Mouse (Mus musculus): ENCODE data around the gene Slc17a9. TPM values are rescaled to one million over a fixed set of nuclear protein-coding genes. Genes with fewer than 3 reads are reported as not detected.

Gene Slc17a9
- 0.24 TPM in 1 of 2 replicates, not detected in the other for polyA plus RNA-seq (2014; fragmentation: Nextera tagmentation; extraction: Ambion mirVana)

DNA sequence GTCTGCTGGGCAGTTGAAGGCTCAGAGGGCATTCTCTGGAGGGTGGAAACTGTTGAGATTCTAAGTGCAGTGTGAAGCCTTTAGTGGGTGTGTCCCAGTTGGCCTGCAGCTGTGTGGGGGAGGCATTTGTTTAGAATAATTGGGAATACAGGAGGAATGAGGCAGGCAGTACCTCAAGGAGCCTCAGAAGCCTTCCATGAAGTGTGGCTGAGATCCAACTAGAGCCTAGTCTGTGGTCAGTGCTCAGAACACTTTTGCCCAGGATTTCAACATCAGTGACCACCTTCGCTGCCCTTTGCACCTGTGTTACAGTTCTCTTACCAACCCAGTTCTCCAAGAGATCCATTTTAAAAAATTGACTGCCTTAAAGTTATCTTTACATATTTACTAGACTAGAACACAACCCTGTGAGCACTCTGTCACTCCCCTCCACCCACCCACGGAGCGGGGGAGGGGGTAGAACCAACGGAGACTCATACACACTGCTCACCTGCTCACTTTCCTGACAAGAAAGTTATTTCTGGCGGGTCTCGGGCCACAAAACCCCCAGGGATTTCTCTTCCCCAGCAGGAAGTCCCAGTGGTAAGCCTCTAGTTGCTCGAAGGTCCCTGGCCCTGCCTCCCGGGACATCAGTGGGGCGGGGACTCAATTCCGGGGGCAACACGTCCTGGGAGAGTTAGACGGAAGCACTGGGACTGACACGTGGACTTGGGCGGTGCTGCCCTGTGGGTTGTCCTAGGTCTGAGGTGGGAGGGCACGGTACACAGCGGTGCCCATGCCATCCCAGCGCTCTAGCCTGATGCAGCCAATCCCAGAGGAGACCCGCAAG, at the start of gene Slc17a9:
TSS of gene Slc17a9 (plus strand) at position 679 of the 829 bp plus-strand sequence.
- Histone ChIP-seq H3K9ac (replicated peaks; ENCODE audit: low read length) (no peak within 1 kb of the TSS), H3K36me3 (replicated peaks; ENCODE audit: control insufficient read depth, insufficient read depth, low read depth, low read length) (no peaks in the 10 kb centered on the region; the same call in 1 of the 2 replicates), H3K27ac (replicated peaks; ENCODE audit: low read depth, low read length) (no peak within 1 kb of the TSS), H3K4me3 (ENCODE audit: low read depth, low read length) (no peak within 1 kb of the TSS), H3K4me2 (ENCODE audit: low read depth, low read length) (no peak within 1 kb of the TSS), H3K27me3 (ENCODE audit: control insufficient read depth, insufficient read depth, low read length) (no peaks in the 10 kb centered on the region), H3K4me1 (ENCODE audit: control insufficient read depth, insufficient read depth, low read length) (peaks cover 4% of the 10 kb centered on the region; the same call in 1 of the 2 replicates), H3K9me3 (replicated peaks; ENCODE audit: control insufficient read depth, low read length) (no peaks in the 10 kb centered on the region)
- no peak for DNase-seq (ENCODE audit: low spot score)
- 6% methylated on average over 18 of the region's 18 CpGs for WGBS
- ATAC-seq (replicated peaks; ENCODE audit: insufficient number of reproducible peaks, low FRiP score, low TSS enrichment, low read depth): 0 out of 2 replicates have a peak, but pooled peaks have one; percentile 24

DNA sequence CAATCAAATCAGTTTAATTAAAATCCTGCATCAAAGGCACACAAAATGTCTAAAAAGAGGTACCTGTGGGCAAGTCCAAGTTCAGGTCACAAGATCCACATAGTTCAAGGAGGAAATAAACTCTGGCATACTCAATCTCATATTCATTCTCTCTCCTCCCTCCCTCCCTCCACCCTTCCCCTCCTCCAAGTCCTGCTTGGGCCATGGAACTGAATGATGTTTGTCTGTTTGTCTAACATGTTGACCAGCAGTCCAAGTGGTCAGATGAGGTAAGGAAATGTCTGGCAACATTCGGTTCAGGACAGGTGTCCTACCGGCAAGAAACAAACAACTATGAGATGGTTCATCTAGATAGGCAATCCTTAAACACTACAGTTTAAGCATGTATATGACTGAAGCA, 48.4 kb upstream of the Slc17a9 start:
- no peak overlapping the region for H3K27ac ChIP-seq (replicated peaks; ENCODE audit: low read depth, low read length)
- ATAC-seq (replicated peaks; ENCODE audit: insufficient number of reproducible peaks, low FRiP score, low TSS enrichment, low read depth) (no peak), DNase-seq (ENCODE audit: low spot score) (no peak)
- WGBS: 89% methylated on average over 2 of the region's 2 CpGs
- H3K9me3 ChIP-seq (replicated peaks; ENCODE audit: control insufficient read depth, low read length): no peaks in the 10 kb centered on the region
- H3K4me1 ChIP-seq (ENCODE audit: control insufficient read depth, insufficient read depth, low read length): no peaks in the 10 kb centered on the region
- H3K4me2 ChIP-seq (ENCODE audit: low read depth, low read length): no peak overlapping the region
- H3K36me3 ChIP-seq (replicated peaks; ENCODE audit: control insufficient read depth, insufficient read depth, low read depth, low read length): no peaks in the 10 kb centered on the region; the same call in 1 of the 2 replicates
- H3K4me3 ChIP-seq (ENCODE audit: low read depth, low read length): no peak overlapping the region
- no peak overlapping the region for H3K9ac ChIP-seq (replicated peaks; ENCODE audit: low read length)
- H3K27me3 ChIP-seq (ENCODE audit: control insufficient read depth, insufficient read depth, low read length): no peaks in the 10 kb centered on the region

DNA sequence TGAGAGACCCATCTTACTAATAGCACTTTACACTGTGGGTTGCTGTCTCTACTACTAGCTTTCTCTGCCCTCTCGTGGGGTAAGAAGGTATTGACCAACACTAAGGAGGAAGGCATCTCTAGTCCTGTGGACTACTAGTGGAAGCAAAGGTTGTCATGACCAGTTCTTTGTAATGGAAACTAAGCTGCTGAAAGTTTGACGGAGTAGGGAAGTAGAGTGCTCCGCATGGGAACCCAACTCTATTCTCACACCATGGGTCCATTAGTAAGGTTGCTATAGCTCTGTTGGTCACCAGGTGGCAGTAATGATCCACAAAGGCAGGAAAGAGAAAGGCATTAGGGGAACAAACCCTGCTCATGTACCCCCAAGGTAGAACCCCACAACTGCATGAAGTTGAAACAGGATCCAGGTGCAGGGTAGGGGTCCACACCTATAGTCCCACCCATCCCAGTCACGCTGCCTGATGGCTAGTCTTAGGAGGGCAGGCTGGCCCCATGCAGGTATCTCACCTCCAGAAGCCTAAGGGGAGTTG, 46.4 kb upstream of the Slc17a9 start:
- H3K4me2 ChIP-seq (ENCODE audit: low read depth, low read length): no peak overlapping the region
- DNase-seq (ENCODE audit: low spot score) (peak; percentile 63), ATAC-seq (replicated peaks; ENCODE audit: insufficient number of reproducible peaks, low FRiP score, low TSS enrichment, low read depth) (peak; percentile 71)
- H3K27ac ChIP-seq (replicated peaks; ENCODE audit: low read depth, low read length): no peak overlapping the region
- H3K9ac ChIP-seq (replicated peaks; ENCODE audit: low read length): no peak overlapping the region
- no peak overlapping the region for H3K4me3 ChIP-seq (ENCODE audit: low read depth, low read length)
- H3K4me1 ChIP-seq (ENCODE audit: control insufficient read depth, insufficient read depth, low read length): no peaks in the 10 kb centered on the region
- peaks cover 3% of the 10 kb centered on the region for H3K36me3 ChIP-seq (replicated peaks; ENCODE audit: control insufficient read depth, insufficient read depth, low read depth, low read length)
- H3K27me3 ChIP-seq (ENCODE audit: control insufficient read depth, insufficient read depth, low read length): no peaks in the 10 kb centered on the region
- H3K9me3 ChIP-seq (replicated peaks; ENCODE audit: control insufficient read depth, low read length): no peaks in the 10 kb centered on the region
- 28% methylated on average over 4 of the region's 4 CpGs for WGBS

DNA sequence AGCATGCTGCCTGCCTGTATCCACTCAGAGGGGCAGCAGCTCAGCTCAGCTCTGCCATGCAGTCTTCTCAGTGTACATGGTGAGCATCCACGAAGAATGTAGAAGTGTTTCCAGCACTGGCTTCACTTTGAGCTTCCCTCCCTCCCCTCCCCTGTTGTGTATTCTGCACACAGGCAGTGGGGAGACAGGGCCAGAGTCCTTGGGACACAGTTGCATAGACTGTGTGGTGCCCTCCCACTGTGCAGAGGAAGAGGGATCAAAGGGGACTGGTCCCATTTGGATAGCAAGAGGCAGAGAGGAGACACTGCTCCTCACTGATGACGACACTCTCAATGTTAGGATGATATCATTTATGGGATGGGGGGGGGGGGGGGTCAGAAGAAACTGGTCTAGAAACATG, 43.8 kb upstream of the Slc17a9 start:
- no peaks in the 10 kb centered on the region for H3K9me3 ChIP-seq (replicated peaks; ENCODE audit: control insufficient read depth, low read length)
- DNase-seq (ENCODE audit: low spot score): no peak
- no peak overlapping the region for H3K9ac ChIP-seq (replicated peaks; ENCODE audit: low read length)
- no peaks in the 10 kb centered on the region for H3K4me1 ChIP-seq (ENCODE audit: control insufficient read depth, insufficient read depth, low read length)
- H3K27me3 ChIP-seq (ENCODE audit: control insufficient read depth, insufficient read depth, low read length): no peaks in the 10 kb centered on the region
- peaks cover 6% of the 10 kb centered on the region for H3K36me3 ChIP-seq (replicated peaks; ENCODE audit: control insufficient read depth, insufficient read depth, low read depth, low read length)
- no peak for ATAC-seq (replicated peaks; ENCODE audit: insufficient number of reproducible peaks, low FRiP score, low TSS enrichment, low read depth)
- H3K4me3 ChIP-seq (ENCODE audit: low read depth, low read length): no peak overlapping the region
- H3K27ac ChIP-seq (replicated peaks; ENCODE audit: low read depth, low read length): no peak overlapping the region
- WGBS: 60% methylated on average over 2 of the region's 2 CpGs
- H3K4me2 ChIP-seq (ENCODE audit: low read depth, low read length): no peak overlapping the region

DNA sequence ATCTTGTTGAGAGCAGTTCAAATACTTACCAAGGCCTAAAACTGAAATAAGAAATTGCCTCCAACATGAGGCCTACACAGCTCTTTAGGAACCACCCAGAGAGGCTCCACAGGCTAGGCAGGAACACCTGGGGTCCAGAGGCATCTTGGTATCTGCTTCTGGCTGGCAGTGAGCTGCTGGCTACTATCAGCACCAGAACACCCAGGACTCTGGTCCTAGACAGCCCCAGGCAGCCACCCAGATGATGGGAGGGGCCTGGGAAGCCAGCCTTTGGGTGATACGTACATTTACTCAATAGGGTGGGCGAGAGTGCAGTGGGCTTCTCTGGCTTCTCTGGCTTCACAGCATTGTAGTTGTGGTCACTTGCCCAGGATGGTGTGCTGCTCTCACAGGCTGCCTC, 41.5 kb upstream of the Slc17a9 start:
- H3K9me3 ChIP-seq (replicated peaks; ENCODE audit: control insufficient read depth, low read length): no peaks in the 10 kb centered on the region
- H3K4me3 ChIP-seq (ENCODE audit: low read depth, low read length): no peak overlapping the region
- no peak for DNase-seq (ENCODE audit: low spot score)
- H3K27me3 ChIP-seq (ENCODE audit: control insufficient read depth, insufficient read depth, low read length): no peaks in the 10 kb centered on the region
- H3K36me3 ChIP-seq (replicated peaks; ENCODE audit: control insufficient read depth, insufficient read depth, low read depth, low read length): peaks cover 11% of the 10 kb centered on the region
- no peak overlapping the region for H3K4me2 ChIP-seq (ENCODE audit: low read depth, low read length)
- no peak for ATAC-seq (replicated peaks; ENCODE audit: insufficient number of reproducible peaks, low FRiP score, low TSS enrichment, low read depth)
- no peaks in the 10 kb centered on the region for H3K4me1 ChIP-seq (ENCODE audit: control insufficient read depth, insufficient read depth, low read length)
- 81% methylated on average over 2 of the region's 2 CpGs for WGBS
- no peak overlapping the region for H3K27ac ChIP-seq (replicated peaks; ENCODE audit: low read depth, low read length)
- H3K9ac ChIP-seq (replicated peaks; ENCODE audit: low read length): no peak overlapping the region

DNA sequence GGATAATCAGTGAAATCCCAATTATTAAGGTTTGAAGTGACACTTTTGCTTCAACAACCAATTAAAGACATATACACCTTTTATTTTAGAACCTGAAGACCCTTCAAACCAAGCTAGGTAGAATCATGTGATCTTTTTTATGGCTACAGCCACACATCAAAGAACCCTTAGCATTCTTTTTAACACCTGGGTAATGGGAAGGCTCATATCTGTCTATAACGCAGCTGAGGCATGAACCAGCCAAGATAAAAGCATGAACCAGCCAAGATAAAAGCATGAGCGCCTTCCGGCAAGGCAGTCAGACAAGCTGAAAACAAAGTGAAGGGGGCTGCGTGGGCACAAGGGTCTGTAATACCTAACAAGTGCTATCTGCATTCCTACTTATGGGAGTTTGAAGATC, 41.0 kb upstream of the Slc17a9 start:
- DNase-seq (ENCODE audit: low spot score) (no peak), ATAC-seq (replicated peaks; ENCODE audit: insufficient number of reproducible peaks, low FRiP score, low TSS enrichment, low read depth) (no peak)
- Histone ChIP-seq H3K4me1 (ENCODE audit: control insufficient read depth, insufficient read depth, low read length) (no peaks in the 10 kb centered on the region), H3K27ac (replicated peaks; ENCODE audit: low read depth, low read length) (no peak overlapping the region), H3K36me3 (replicated peaks; ENCODE audit: control insufficient read depth, insufficient read depth, low read depth, low read length) (peaks cover 11% of the 10 kb centered on the region), H3K9ac (replicated peaks; ENCODE audit: low read length) (no peak overlapping the region), H3K4me2 (ENCODE audit: low read depth, low read length) (no peak overlapping the region), H3K9me3 (replicated peaks; ENCODE audit: control insufficient read depth, low read length) (no peaks in the 10 kb centered on the region), H3K27me3 (ENCODE audit: control insufficient read depth, insufficient read depth, low read length) (no peaks in the 10 kb centered on the region), H3K4me3 (ENCODE audit: low read depth, low read length) (no peak overlapping the region)
- WGBS: 95% methylated on average over 4 of the region's 4 CpGs

DNA sequence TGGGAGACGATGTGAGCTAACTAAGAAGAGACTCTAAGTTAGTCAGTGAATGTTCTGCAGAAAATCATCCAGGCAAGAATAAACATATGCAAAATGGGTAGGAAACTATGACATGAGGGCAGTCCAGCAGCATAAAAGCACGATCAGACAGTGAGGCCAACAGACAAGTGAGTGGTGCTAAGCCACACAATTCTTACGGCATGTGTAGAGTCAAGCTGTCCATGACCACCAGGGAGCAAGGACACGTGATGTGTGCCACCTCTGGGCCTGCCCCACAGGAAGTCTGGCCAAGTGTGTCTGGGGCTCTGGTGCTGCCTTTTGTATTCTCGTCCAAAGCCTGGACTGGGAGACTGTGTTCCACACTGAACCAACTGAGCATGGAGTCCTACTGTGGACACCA, 35.2 kb upstream of the Slc17a9 start:
- H3K9ac ChIP-seq (replicated peaks; ENCODE audit: low read length): no peak overlapping the region
- H3K4me2 ChIP-seq (ENCODE audit: low read depth, low read length): no peak overlapping the region
- H3K27me3 ChIP-seq (ENCODE audit: control insufficient read depth, insufficient read depth, low read length): no peaks in the 10 kb centered on the region
- WGBS: 87% methylated on average over 5 of the region's 5 CpGs
- H3K36me3 ChIP-seq (replicated peaks; ENCODE audit: control insufficient read depth, insufficient read depth, low read depth, low read length): peaks cover 13% of the 10 kb centered on the region
- ATAC-seq (replicated peaks; ENCODE audit: insufficient number of reproducible peaks, low FRiP score, low TSS enrichment, low read depth) (no peak), DNase-seq (ENCODE audit: low spot score) (no peak)
- no peaks in the 10 kb centered on the region for H3K9me3 ChIP-seq (replicated peaks; ENCODE audit: control insufficient read depth, low read length)
- H3K27ac ChIP-seq (replicated peaks; ENCODE audit: low read depth, low read length): no peak overlapping the region
- H3K4me1 ChIP-seq (ENCODE audit: control insufficient read depth, insufficient read depth, low read length): no peaks in the 10 kb centered on the region
- no peak overlapping the region for H3K4me3 ChIP-seq (ENCODE audit: low read depth, low read length)

DNA sequence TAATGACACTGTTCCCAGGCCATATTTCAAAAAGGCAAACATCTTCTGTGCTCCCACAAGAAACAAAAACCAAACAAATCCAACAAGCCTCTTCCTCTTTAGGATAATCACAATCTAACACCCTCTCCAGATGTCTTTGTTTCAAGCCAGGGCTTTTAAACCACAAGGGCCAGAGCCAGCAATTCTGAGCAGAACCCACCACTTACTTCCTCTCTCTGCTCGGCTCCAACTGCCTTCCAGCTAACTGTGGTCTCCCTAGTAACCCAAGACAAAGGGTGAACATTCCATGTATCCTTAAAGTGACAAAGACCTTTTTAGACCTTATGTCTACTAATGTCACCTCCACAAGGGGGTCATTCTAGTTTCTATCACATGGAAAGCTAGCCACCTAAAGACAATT, 32.4 kb upstream of the Slc17a9 start:
- H3K9me3 ChIP-seq (replicated peaks; ENCODE audit: control insufficient read depth, low read length): no peaks in the 10 kb centered on the region
- WGBS: 3% methylated on average over 1 of the region's 1 CpGs
- 0 out of 2 replicates have a peak, but pooled peaks have one; percentile 52 for ATAC-seq (replicated peaks; ENCODE audit: insufficient number of reproducible peaks, low FRiP score, low TSS enrichment, low read depth)
- no peak overlapping the region for H3K4me3 ChIP-seq (ENCODE audit: low read depth, low read length)
- no peak overlapping the region for H3K4me2 ChIP-seq (ENCODE audit: low read depth, low read length)
- H3K36me3 ChIP-seq (replicated peaks; ENCODE audit: control insufficient read depth, insufficient read depth, low read depth, low read length): peaks cover 6% of the 10 kb centered on the region
- H3K27me3 ChIP-seq (ENCODE audit: control insufficient read depth, insufficient read depth, low read length): no peaks in the 10 kb centered on the region
- H3K27ac ChIP-seq (replicated peaks; ENCODE audit: low read depth, low read length): no peak overlapping the region
- DNase-seq (ENCODE audit: low spot score): peak; percentile 32
- H3K4me1 ChIP-seq (ENCODE audit: control insufficient read depth, insufficient read depth, low read length): no peaks in the 10 kb centered on the region
- H3K9ac ChIP-seq (replicated peaks; ENCODE audit: low read length): no peak overlapping the region

All from embryonic facial prominence, embryonic 11.5 days (tissue).